Mouse (Mus musculus): Measurements from ENCODE around the gene Gm10591. TPM values are rescaled to one million over a fixed set of nuclear protein-coding genes. Genes with fewer than 3 reads are reported as not detected.
"Not testable (repeated sequence)": the region's sequence is repeated elsewhere in the genome, so short reads cannot be mapped to it uniquely, and the experiment has no call there.

Gene Gm10591
- not detected in 2 replicates for polyA plus RNA-seq (2015; fragmentation: Nextera tagmentation; extraction: Ambion mirVana)

- not testable (repeated sequence) for H3K36me3 ChIP-seq; H3K4me3 ChIP-seq; ATAC-seq (ENCODE audit: extremely low read depth, insufficient number of reproducible peaks, low FRiP score, low TSS enrichment); H3K4me2 ChIP-seq; H3K9ac ChIP-seq; H3K27ac ChIP-seq (replicated peaks); H3K9me3 ChIP-seq; H3K4me1 ChIP-seq; H3K27me3 ChIP-seq (replicated peaks)
- WGBS = no CpG with 5 or more reads among the region's 5 CpGs
Measured at GRCm38 (mm10) chr4:42611895-42612294, at the start of gene Gm10591. Gene Gm10591 (plus strand): TSS chr4:42612195.

GRCm38 (mm10) chr4:42629419-42629818 lies 17.4 kb downstream of the Gm10591 start, which contains the start of gene Gm2564:
Gene Gm2564 (plus strand): TSS chr4:42629719.
- H3K4me1 ChIP-seq; H3K27me3 ChIP-seq (replicated peaks); H3K36me3 ChIP-seq; H3K4me3 ChIP-seq; H3K27ac ChIP-seq (replicated peaks); H3K9ac ChIP-seq; ATAC-seq (ENCODE audit: extremely low read depth, insufficient number of reproducible peaks, low FRiP score, low TSS enrichment); H3K9me3 ChIP-seq; H3K4me2 ChIP-seq: not testable (repeated sequence)
- no CpG with 5 or more reads among the region's 8 CpGs for WGBS

GRCm38 (mm10) chr4:42654951-42655350 lies 43.0 kb downstream of the Gm10591 start, which contains the start of gene Ccl27b:
Gene Ccl27b (plus strand): TSS chr4:42655251.
- not testable (repeated sequence) for H3K27ac ChIP-seq (replicated peaks); ATAC-seq (ENCODE audit: extremely low read depth, insufficient number of reproducible peaks, low FRiP score, low TSS enrichment); H3K4me1 ChIP-seq; H3K4me2 ChIP-seq; H3K27me3 ChIP-seq (replicated peaks); H3K9ac ChIP-seq; H3K4me3 ChIP-seq; H3K9me3 ChIP-seq; H3K36me3 ChIP-seq
- WGBS = no CpG with 5 or more reads among the region's 9 CpGs

GRCm38 (mm10) chr4:42661793-42662192 lies 49.8 kb downstream of the Gm10591 start, which contains the start of gene Il11ra2:
Gene Il11ra2 (minus strand): TSS chr4:42661893.
- not testable (repeated sequence) for H3K4me1 ChIP-seq; H3K4me2 ChIP-seq; H3K36me3 ChIP-seq; H3K9ac ChIP-seq; ATAC-seq (ENCODE audit: extremely low read depth, insufficient number of reproducible peaks, low FRiP score, low TSS enrichment); H3K9me3 ChIP-seq; H3K27ac ChIP-seq (replicated peaks); H3K4me3 ChIP-seq; H3K27me3 ChIP-seq (replicated peaks)
- WGBS = no CpG with 5 or more reads among the region's 3 CpGs

Other genes with a start within 250 kb of the Gm10591 start
- gene Gm21586, start 172.8 kb upstream of the Gm10591 start, polyA plus RNA-seq (2015; fragmentation: Nextera tagmentation; extraction: Ambion mirVana) = not detected in 2 replicates
- gene Gm2163, start 145.4 kb upstream of the Gm10591 start, polyA plus RNA-seq (2015; fragmentation: Nextera tagmentation; extraction: Ambion mirVana) = 0.07 TPM in 1 of 2 replicates, not detected in the other
- not detected in 2 replicates for gene Fam205a2, start 84.0 kb upstream of the Gm10591 start, polyA plus RNA-seq (2015; fragmentation: Nextera tagmentation; extraction: Ambion mirVana)
- not detected in 2 replicates for gene Gm2564, start 17.5 kb downstream of the Gm10591 start, polyA plus RNA-seq (2015; fragmentation: Nextera tagmentation; extraction: Ambion mirVana)
- gene Ccl27b, start 43.1 kb downstream of the Gm10591 start, polyA plus RNA-seq (2015; fragmentation: Nextera tagmentation; extraction: Ambion mirVana) = not detected in 2 replicates
- not detected in 2 replicates for gene Il11ra2, start 49.7 kb downstream of the Gm10591 start, polyA plus RNA-seq (2015; fragmentation: Nextera tagmentation; extraction: Ambion mirVana)
- 0.25 TPM in 1 of 2 replicates, not detected in the other for gene 4930578G10Rik, start 123.3 kb downstream of the Gm10591 start, polyA plus RNA-seq (2015; fragmentation: Nextera tagmentation; extraction: Ambion mirVana)
- gene Ccl19, start 144.4 kb downstream of the Gm10591 start, polyA plus RNA-seq (2015; fragmentation: Nextera tagmentation; extraction: Ambion mirVana) = not detected in 2 replicates
- 11.9 and 25.4 TPM in 2 replicates for gene Ccl21a, start 161.8 kb downstream of the Gm10591 start, polyA plus RNA-seq (2015; fragmentation: Nextera tagmentation; extraction: Ambion mirVana)
- 0.05 TPM in 1 of 2 replicates, not detected in the other for gene Fam205a1, start 241.7 kb downstream of the Gm10591 start, polyA plus RNA-seq (2015; fragmentation: Nextera tagmentation; extraction: Ambion mirVana)
- 0.06 and 0.13 TPM in 2 replicates for gene Gm12394, start 244.6 kb downstream of the Gm10591 start, polyA plus RNA-seq (2015; fragmentation: Nextera tagmentation; extraction: Ambion mirVana)

All from heart, embryonic 13.5 days (tissue).